Mouse (Mus musculus) CH12.LX (cell line): ENCODE data around the gene Clrn2.

ENCODE experiments used
- CTCF ChIP-seq, 2 experiments: IDR thresholded peaks in 1 of 2; conservative IDR thresholded peaks in 1 of 2; 2 replicates each; pipeline ENCODE4 v1.5.1; 2011 to 2012; ENCODE audit warnings: low read depth in 2 of 2, low read length in 2 of 2, improper control_type of control experiment in 1 of 2, inconsistent platforms in 1 of 2, mild to moderate bottlenecking in 1 of 2, moderate library complexity in 1 of 2
- EP300 ChIP-seq: IDR thresholded peaks from 2 replicates; pipeline ENCODE4 v1.6.1; 2011; ENCODE audit warnings: low read length, improper control_type of control experiment
- HCFC1 ChIP-seq: IDR thresholded peaks from 2 replicates; pipeline ENCODE4 v1.6.1; 2012; ENCODE audit warnings: low read depth, mild to moderate bottlenecking, inconsistent platforms, low read length, improper control_type of control experiment
- JUND ChIP-seq: conservative IDR thresholded peaks from 2 replicates; pipeline ENCODE4 v1.6.1; 2011; ENCODE audit warnings: low read depth, low read length, improper control_type of control experiment
- MAFK ChIP-seq: IDR thresholded peaks from 2 replicates; pipeline ENCODE4 v1.6.1; 2011; ENCODE audit warnings: low read length, improper control_type of control experiment; ENCODE audit not compliant: insufficient replicate concordance
- MEF2A ChIP-seq: IDR thresholded peaks from 2 replicates; pipeline ENCODE4 v1.6.1; 2014; ENCODE audit warnings: low read depth, mild to moderate bottlenecking, inconsistent platforms, low read length, improper control_type of control experiment, borderline replicate concordance
- MXI1 ChIP-seq: IDR thresholded peaks from 2 replicates; pipeline ENCODE4 v1.6.1; 2011; ENCODE audit warnings: mild to moderate bottlenecking, low read depth, low read length, improper control_type of control experiment
- MYC ChIP-seq: IDR thresholded peaks from 2 replicates; pipeline ENCODE4 v1.6.1; 2011; ENCODE audit warnings: low read depth, mild to moderate bottlenecking, improper control_type of control experiment, low read length
- POLR2A ChIP-seq: IDR thresholded peaks from 2 replicates; pipeline ENCODE4 v1.6.1; 2011; ENCODE audit warnings: low read depth, mild to moderate bottlenecking, improper control_type of control experiment, low read length
- RAD21 ChIP-seq: IDR thresholded peaks from 2 replicates; pipeline ENCODE4 v1.6.1; 2011; ENCODE audit warnings: low read depth, mild to moderate bottlenecking, low read length, improper control_type of control experiment, moderate library complexity
- TCF12 ChIP-seq: IDR thresholded peaks from 2 replicates; pipeline ENCODE4 v1.6.1; 2014; ENCODE audit warnings: low read depth, mild to moderate bottlenecking, inconsistent platforms, low read length, improper control_type of control experiment
- ZC3H11A ChIP-seq: IDR thresholded peaks from 2 replicates; pipeline ENCODE4 v1.6.1; 2012; ENCODE audit warnings: low read depth, mild to moderate bottlenecking, inconsistent platforms, low read length, improper control_type of control experiment
- ZMIZ1 ChIP-seq: IDR thresholded peaks from 2 replicates; pipeline ENCODE4 v1.6.1; 2012; ENCODE audit warnings: low read depth, mild to moderate bottlenecking, inconsistent platforms, low read length, improper control_type of control experiment

GRCm38 (mm10) chr5:45472880-45473450 lies 19.4 kb downstream of the Clrn2 start:
- TF ChIP-seq CTCF (conservative IDR thresholded peaks at IDR 0.05 in 1 of 2, IDR thresholded peaks at IDR 0.05 in 1 of 2; ENCODE audit: low read depth in 2 of 2, low read length in 2 of 2) (no peak), POLR2A (no peak), ZC3H11A (no peak), MXI1 (no peak), TCF12 (no peak), ZMIZ1 (no peak), JUND (no peak), MYC (no peak), RAD21 (no peak), HCFC1 (no peak), MAFK (no peak), EP300 (no peak), MEF2A (no peak)
